Mouse (Mus musculus): ENCODE data around the gene Med10. TPM values are rescaled to one million over a fixed set of nuclear protein-coding genes. Genes with fewer than 3 reads are reported as not detected.

The Med10 gene
- polyA plus RNA-seq, 1 experiment from 2014 or later: 123 TPM

DNA sequence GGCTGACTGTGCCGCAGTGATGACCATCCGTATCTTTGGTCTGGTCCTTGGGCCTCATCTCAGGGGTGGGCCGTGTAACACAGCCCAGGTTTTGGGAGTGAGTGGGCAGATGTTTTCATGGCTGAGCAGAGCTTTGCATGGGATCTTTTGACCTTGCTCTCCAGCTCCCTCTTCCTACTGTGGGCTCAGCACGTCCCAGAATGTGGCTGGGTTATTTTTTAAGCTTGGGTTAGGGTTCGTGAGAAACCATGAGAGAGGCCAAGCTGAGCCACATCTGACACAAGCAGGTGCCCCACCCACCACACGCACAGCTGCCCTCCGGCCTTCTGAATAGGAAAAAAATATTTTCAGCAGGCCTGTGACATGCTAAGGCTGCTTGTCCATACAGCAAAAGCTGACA is 7.4 kb upstream of the Med10 start:
- no peaks in the 10 kb centered on the region for H3K36me3 ChIP-seq
- H3K4me3 ChIP-seq: no peak overlapping the region
- H3K27me3 ChIP-seq: no peaks in the 10 kb centered on the region
- 0 out of 2 replicates have a peak, but pooled peaks cover 2% of the 10 kb centered on the region for H3K4me1 ChIP-seq
- no peak for ATAC-seq (ENCODE audit: insufficient number of reproducible peaks, low FRiP score, low TSS enrichment, low read depth)
- no peaks in the 10 kb centered on the region for H3K9me3 ChIP-seq
- no peak overlapping the region for H3K9ac ChIP-seq
- H3K4me2 ChIP-seq: no peak overlapping the region
- no peak overlapping the region for H3K27ac ChIP-seq
- WGBS: 64% methylated on average over 7 of the region's 7 CpGs

DNA sequence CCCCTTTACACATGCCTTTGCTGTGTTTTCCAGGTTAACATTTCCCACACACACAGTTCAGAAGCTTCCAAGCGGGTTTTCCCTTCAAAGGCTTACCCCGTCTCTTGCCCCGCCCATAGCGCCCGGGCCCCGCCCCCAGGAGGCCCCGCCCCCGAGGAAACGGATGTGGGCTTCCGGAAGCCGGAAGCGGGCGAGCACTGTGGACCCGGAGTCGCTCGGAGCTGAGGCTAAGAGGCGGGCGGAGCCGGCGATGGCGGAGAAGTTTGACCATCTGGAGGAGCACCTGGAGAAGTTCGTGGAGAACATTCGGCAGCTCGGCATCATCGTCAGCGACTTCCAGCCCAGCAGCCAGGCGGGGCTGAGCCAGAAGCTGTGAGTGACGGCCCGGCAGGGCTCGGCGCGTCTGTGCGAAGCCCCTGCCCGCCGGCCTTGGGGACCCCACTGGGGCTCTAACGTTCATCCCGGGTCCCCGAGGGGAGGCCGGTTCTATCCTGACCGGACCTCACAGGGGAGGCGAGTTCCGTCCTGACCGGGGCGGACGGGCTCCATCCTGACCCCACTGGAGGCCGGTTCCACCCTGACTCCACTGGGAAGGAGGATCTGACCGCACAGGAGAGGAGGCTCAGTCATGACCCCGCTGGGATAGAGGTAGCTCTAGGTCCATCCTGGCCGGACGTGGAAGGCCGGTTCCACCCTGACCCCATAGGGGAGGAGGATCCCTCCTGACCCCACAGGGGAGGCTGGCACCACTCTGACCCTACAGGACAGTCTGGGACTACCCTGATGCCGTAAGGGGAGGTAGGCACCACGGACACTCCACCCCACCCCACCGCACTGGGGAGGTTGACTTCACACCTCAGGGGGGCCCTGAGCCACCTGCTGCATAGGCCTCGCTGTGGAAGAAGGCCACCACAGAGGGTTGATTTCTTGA is 7.8 kb downstream of the Med10 start:
- WGBS: under 1% methylated on average over 55 of the region's 55 CpGs
- H3K9ac ChIP-seq: peak overlapping the region; percentile 84
- no peaks in the 10 kb centered on the region for H3K9me3 ChIP-seq
- ATAC-seq (ENCODE audit: insufficient number of reproducible peaks, low FRiP score, low TSS enrichment, low read depth): peak; percentile 90
- H3K4me1 ChIP-seq: peaks cover 14% of the 10 kb centered on the region
- peak overlapping the region; percentile 51 for H3K27ac ChIP-seq
- no peaks in the 10 kb centered on the region for H3K27me3 ChIP-seq
- peaks cover 27% of the 10 kb centered on the region for H3K36me3 ChIP-seq
- H3K4me2 ChIP-seq: peak overlapping the region; percentile 85
- peak overlapping the region; percentile 75 for H3K4me3 ChIP-seq

DNA sequence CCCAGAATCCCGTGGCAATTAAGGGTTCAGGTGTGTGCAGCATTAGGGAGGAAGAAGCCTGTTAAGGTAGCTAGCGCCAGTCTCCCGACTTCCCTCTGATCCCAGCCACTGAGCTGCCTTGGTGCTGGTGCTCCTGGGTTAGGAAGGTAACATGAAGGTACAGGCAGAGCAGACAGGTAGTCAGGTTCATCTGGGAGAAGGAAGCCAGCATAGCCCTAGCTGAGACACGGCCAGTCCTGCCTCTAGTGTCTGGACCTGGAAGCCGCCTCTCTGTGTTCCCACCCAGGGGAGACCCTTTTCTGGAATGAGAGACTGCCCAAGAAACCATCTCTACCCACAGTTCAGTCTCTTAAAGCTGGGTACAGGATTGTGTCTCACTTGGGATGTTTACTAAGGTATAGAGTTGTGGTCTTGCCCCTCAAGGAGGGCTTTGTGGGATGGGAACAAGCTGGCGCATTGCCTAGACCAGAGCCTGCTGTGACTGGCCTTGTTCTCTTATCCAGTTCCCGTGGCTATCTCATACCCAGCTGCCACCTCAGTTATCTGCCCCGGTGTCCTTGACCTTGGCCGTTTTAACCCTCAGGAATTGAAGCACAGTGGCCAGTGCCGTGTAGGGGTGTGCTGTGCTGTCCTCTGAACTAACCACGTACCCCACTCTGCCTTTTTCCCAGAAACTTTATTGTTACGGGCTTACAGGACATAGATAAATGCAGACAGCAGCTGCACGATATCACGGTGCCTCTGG is 8.9 kb downstream of the Med10 start:
- WGBS: 88% methylated on average over 14 of the region's 14 CpGs
- Histone ChIP-seq H3K4me3 (peak overlapping the region; percentile 75), H3K36me3 (peaks cover 36% of the 10 kb centered on the region), H3K27ac (no peak overlapping the region), H3K4me1 (peaks cover 14% of the 10 kb centered on the region), H3K4me2 (peak overlapping the region; percentile 85), H3K9ac (peak overlapping the region; percentile 84), H3K9me3 (no peaks in the 10 kb centered on the region), H3K27me3 (no peaks in the 10 kb centered on the region)
- ATAC-seq (ENCODE audit: insufficient number of reproducible peaks, low FRiP score, low TSS enrichment, low read depth): no peak

DNA sequence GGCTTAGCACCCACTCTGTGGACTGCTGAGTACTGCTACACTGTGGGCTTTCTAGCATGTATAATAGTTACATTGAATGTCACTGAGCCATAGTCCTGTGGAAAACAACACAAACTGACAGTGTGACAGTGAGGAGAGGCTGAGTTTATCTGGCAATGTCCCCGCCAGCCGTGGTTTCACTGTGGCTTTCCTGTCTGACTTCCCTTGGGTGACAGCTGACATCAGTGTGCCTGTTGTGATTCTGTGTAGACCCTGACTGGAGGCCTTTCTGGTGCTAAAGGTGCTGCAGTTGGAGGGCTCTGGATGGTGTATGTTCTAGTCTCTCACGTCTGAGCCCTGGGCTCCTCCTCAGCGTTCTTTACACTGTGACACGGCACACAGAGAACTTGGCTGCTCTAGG is 11.7 kb downstream of the Med10 start:
- ATAC-seq (ENCODE audit: insufficient number of reproducible peaks, low FRiP score, low TSS enrichment, low read depth): no peak
- peaks cover 14% of the 10 kb centered on the region for H3K4me1 ChIP-seq
- H3K27me3 ChIP-seq: no peaks in the 10 kb centered on the region
- H3K27ac ChIP-seq: no peak overlapping the region
- H3K4me3 ChIP-seq: no peak overlapping the region
- no peaks in the 10 kb centered on the region for H3K9me3 ChIP-seq
- 97% methylated on average over 5 of the region's 5 CpGs for WGBS
- H3K4me2 ChIP-seq: no peak overlapping the region
- H3K36me3 ChIP-seq: peaks cover 51% of the 10 kb centered on the region
- no peak overlapping the region for H3K9ac ChIP-seq

DNA sequence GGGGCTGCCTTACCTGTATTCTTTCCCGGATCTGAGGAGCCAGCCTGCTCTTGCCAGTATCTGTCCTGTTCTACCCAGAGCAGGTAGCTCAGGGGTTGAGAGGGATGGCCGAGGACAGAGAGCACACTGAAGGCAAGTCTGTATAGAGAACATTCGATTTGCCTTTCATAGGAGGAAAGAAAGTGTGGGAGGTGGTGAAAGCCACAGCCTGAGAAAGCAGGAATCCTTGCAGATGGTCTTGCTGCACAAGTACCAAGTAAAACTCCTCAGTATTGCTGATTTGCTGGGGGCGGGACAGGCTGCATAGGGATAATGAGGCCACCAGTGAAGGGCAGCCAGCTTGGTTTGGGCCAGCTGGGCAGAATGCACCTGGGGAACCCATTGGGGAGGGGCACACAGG is 16.1 kb downstream of the Med10 start:
- no peaks in the 10 kb centered on the region for H3K9me3 ChIP-seq
- H3K4me2 ChIP-seq: no peak overlapping the region
- H3K9ac ChIP-seq: no peak overlapping the region
- no peak overlapping the region for H3K4me3 ChIP-seq
- 87% methylated on average over 4 of the region's 4 CpGs for WGBS
- H3K27ac ChIP-seq: no peak overlapping the region
- H3K36me3 ChIP-seq: peaks cover 40% of the 10 kb centered on the region
- H3K4me1 ChIP-seq: no peaks in the 10 kb centered on the region
- no peaks in the 10 kb centered on the region for H3K27me3 ChIP-seq
- no peak for ATAC-seq (ENCODE audit: insufficient number of reproducible peaks, low FRiP score, low TSS enrichment, low read depth)

DNA sequence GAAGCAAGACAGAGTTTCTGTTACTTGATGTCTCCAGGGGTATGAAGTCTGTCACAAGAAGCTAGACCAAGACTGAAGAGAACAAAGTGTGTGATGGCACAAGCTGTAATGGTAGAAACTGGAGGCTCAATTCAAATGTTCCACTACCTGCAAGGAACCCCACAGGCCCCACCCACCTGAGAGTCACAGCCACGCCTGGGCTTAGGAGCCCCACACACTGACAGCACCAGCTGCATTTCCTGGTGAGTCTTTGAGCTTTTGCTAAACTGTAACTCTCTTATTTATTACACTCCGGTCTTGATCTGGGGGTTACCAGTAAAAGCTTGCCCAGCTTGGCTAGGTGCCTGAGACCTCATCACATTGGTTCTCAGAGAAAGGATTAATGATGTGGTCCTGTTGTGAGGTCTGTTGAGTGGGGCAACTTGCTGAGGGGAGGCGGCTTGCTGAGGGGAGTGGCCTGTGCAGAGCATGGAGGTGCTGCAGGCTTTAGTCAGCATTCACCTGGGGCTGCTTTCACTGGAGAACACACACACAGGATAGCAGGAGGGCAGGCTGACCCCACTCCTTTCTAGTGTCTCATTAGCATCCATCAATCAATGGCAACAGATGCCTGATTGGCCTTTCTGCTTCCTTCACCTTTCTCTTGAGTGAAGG is 19.1 kb downstream of the Med10 start:
- H3K9me3 ChIP-seq: no peaks in the 10 kb centered on the region
- no peak overlapping the region for H3K9ac ChIP-seq
- H3K4me1 ChIP-seq: peaks cover 3% of the 10 kb centered on the region; the same call in 1 of the 2 replicates
- 19% methylated on average over 3 of the region's 3 CpGs for WGBS
- ATAC-seq (ENCODE audit: insufficient number of reproducible peaks, low FRiP score, low TSS enrichment, low read depth): no peak
- peaks cover 12% of the 10 kb centered on the region for H3K36me3 ChIP-seq
- H3K27me3 ChIP-seq: no peaks in the 10 kb centered on the region
- no peak overlapping the region for H3K4me2 ChIP-seq
- no peak overlapping the region for H3K4me3 ChIP-seq
- no peak overlapping the region for H3K27ac ChIP-seq

DNA sequence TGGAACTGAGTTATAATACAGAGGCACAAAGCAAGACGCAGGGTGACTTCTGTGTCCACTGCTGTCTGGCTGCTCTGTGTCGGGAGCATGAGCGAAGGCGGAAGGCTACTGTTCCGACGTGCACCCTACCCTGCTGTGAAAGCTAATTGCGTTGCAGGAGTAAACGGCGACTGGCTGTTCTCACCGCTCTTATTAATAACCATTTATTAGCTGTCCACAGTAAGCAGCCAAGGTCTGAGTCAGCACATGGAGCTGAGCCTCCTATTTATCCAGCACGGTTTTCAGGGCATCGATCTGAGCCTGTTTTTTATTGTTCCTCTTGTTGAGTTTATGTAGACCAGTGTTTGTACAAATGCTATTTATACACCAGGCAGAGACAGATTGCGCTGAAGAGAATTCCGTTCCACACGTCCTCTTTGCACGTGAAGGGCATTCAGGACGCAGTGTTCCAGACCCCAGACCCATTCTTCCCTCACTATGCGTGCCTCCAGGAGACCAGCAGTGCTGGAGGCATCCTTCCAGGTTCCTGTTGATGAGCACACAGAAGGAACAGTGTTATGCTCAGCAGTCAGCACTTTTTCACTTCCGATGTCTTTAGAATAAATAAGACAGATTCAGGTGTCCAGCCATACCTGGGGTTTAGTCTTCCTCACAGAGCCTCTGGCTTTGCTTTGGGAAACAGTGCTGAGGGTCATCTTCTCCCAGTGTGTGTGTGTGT is 21.9 kb downstream of the Med10 start:
- H3K27ac ChIP-seq: no peak overlapping the region
- no peaks in the 10 kb centered on the region for H3K9me3 ChIP-seq
- H3K4me3 ChIP-seq: no peak overlapping the region
- WGBS: 43% methylated on average over 19 of the region's 19 CpGs
- H3K4me2 ChIP-seq: peak overlapping the region; percentile 10; the same call in 1 of the 2 replicates
- H3K36me3 ChIP-seq: no peaks in the 10 kb centered on the region
- ATAC-seq (ENCODE audit: insufficient number of reproducible peaks, low FRiP score, low TSS enrichment, low read depth): no peak
- H3K9ac ChIP-seq: no peak overlapping the region
- H3K27me3 ChIP-seq: no peaks in the 10 kb centered on the region
- peaks cover 3% of the 10 kb centered on the region; the same call in 1 of the 2 replicates for H3K4me1 ChIP-seq

DNA sequence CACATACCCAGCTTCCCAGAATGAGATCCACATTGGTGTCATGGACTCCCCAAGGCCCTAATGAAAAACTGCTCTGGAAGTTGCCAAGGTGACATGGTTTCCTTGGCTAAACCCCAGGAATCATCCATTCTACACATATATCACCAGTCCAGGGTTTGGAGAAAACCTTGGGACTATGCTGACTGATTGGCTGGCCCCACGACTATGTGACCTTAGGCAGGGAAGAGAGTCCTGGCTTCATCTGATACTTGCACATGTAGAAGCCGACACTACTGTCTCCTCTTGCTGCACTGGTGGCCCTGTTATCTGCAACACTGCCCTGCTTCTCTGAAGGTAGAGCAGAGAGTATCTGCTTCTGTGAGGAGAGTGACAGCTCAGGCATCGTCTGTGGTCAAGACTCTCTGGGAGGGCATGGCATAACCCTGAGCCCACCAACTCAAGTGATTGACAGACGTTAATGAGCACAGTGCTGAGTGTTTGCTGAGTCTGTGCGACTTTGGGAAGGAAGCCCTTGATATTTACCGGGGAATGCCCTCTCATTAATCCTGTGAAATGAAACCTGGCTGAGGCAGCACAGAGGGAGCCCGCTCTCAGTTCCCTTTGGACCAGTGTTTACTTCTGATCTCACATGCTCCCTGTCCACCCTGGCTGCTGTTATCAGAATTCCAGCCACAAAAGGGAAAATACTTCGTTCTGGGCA is 23.4 kb downstream of the Med10 start:
- no peaks in the 10 kb centered on the region for H3K9me3 ChIP-seq
- no peak overlapping the region for H3K9ac ChIP-seq
- 29% methylated on average over 8 of the region's 8 CpGs for WGBS
- H3K4me1 ChIP-seq: peaks cover 3% of the 10 kb centered on the region; the same call in 1 of the 2 replicates
- H3K4me2 ChIP-seq: no peak overlapping the region
- H3K36me3 ChIP-seq: no peaks in the 10 kb centered on the region
- no peaks in the 10 kb centered on the region for H3K27me3 ChIP-seq
- H3K27ac ChIP-seq: no peak overlapping the region
- ATAC-seq (ENCODE audit: insufficient number of reproducible peaks, low FRiP score, low TSS enrichment, low read depth): no peak
- H3K4me3 ChIP-seq: no peak overlapping the region

DNA sequence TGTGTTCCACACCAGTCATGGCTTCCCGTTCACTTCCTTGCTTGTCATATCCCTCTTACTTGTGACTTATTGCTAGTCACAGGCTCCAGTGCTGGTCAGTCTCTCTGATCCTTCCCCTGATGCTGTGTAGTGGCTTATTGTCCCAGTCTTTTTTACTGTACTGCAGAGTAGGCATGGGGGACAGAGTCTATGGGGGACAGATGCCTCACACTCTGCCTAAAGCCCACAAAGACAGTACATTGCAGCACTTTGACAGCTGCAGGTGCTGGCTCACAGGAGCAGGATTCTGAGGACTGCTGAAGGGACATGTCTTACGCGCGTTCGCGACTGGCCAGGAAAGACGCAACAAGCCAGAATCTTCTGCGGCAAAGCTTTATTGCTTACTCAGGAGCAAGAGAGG is 28.4 kb downstream of the Med10 start:
- ATAC-seq (ENCODE audit: insufficient number of reproducible peaks, low FRiP score, low TSS enrichment, low read depth): no peak
- H3K27ac ChIP-seq: no peak overlapping the region
- H3K4me3 ChIP-seq: no peak overlapping the region
- no peaks in the 10 kb centered on the region for H3K36me3 ChIP-seq
- no peak overlapping the region for H3K4me2 ChIP-seq
- 86% methylated on average over 8 of the region's 8 CpGs for WGBS
- H3K9me3 ChIP-seq: no peaks in the 10 kb centered on the region
- no peaks in the 10 kb centered on the region for H3K4me1 ChIP-seq
- no peaks in the 10 kb centered on the region for H3K27me3 ChIP-seq
- H3K9ac ChIP-seq: no peak overlapping the region

DNA sequence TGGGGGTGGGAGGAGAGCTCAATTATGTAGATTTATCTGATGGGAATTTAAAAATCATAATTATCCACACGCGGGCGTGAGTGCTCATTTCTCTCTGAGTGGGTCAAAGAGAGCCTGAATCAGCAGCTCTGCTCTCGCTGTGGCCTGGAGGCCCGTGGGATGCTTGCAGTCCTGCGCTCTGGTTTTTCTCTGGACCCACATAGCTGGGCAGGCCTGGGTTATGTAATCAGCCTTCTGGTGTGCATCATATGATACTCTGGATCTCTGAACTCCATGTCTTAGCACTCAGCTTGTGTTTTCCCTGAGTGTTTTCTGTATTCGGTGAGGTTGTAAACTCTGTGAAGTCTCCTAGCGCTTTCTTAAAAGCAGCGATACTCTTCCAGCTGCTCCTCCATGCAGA is 30.4 kb downstream of the Med10 start:
- no peaks in the 10 kb centered on the region for H3K27me3 ChIP-seq
- no peak for ATAC-seq (ENCODE audit: insufficient number of reproducible peaks, low FRiP score, low TSS enrichment, low read depth)
- WGBS: 86% methylated on average over 9 of the region's 9 CpGs
- H3K4me2 ChIP-seq: no peak overlapping the region
- H3K36me3 ChIP-seq: no peaks in the 10 kb centered on the region
- no peak overlapping the region for H3K4me3 ChIP-seq
- H3K9me3 ChIP-seq: no peaks in the 10 kb centered on the region
- no peak overlapping the region for H3K9ac ChIP-seq
- H3K27ac ChIP-seq: no peak overlapping the region
- H3K4me1 ChIP-seq: no peaks in the 10 kb centered on the region

DNA sequence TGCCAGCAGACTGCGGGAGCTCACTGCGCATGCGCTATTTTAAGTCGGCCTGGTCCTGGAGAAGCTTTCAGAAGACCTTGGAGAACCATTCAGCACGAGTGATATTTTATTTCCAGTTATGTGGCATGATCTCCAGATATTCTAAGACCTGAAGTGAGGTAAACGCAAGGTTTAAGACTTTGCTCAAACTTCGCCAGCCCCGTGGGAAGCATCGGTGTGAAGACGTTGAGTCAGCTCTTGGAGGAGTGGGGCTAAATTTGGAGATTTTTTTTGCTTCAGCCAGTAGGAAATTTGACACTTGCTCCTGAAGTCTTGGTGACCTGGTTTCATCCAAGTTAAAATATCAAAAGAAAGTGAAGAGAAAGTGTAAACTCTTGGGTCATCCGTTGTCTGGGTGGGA is 31.2 kb downstream of the Med10 start:
- no peak for ATAC-seq (ENCODE audit: insufficient number of reproducible peaks, low FRiP score, low TSS enrichment, low read depth)
- Histone ChIP-seq H3K36me3 (no peaks in the 10 kb centered on the region), H3K4me1 (no peaks in the 10 kb centered on the region), H3K27me3 (no peaks in the 10 kb centered on the region), H3K9me3 (no peaks in the 10 kb centered on the region), H3K4me3 (no peak overlapping the region), H3K4me2 (no peak overlapping the region), H3K27ac (no peak overlapping the region), H3K9ac (no peak overlapping the region)
- WGBS: 82% methylated on average over 11 of the region's 11 CpGs
